Mouse (Mus musculus): ENCODE data around the gene Sptssb. TPM values are rescaled to one million over a fixed set of nuclear protein-coding genes. Genes with fewer than 3 reads are reported as not detected.

The Sptssb gene
- polyA plus RNA-seq, 2 experiments, result 0.31 to 0.51 TPM

DNA sequence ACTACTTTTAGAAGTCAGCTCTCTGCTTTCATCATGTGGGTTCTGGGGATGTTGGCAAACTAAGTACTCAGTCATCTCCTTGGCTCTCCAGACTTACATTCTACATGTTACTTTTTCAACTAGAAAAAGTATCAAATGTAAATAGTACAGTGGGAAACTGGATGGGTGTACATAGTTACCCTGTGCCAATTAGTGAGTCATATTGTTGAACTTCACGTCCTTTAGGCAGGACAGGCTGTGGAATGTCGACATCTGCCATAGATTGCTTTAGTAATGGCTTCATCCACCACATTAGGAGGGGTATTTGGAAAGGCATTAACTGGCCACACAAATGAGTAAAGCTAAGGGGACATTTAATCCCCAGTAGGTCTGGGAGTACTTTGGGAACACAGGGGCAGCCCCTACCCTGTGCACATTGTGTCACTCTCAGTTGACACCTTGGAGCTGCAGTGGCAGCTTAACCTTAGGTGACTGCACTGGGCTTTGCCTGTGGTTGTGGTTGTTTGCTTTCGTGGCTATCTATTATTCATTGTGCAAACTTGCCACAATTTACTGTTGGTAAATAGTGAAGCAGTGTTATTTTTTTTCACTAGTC is 66.8 kb downstream of the Sptssb start:
- Histone ChIP-seq H3K27me3 (ENCODE audit: control insufficient read depth, insufficient read depth, low read length) (no peaks in the 10 kb centered on the region), H3K4me3 (ENCODE audit: insufficient read depth in 1 of 2, low read depth in 2 of 2, low read length in 2 of 2) (no peak overlapping the region), H3K9me3 (ENCODE audit: control insufficient read depth, low read length) (no peaks in the 10 kb centered on the region), H3K36me3 (replicated peaks; ENCODE audit: control insufficient read depth, insufficient read depth, low read depth) (no peaks in the 10 kb centered on the region), H3K4me2 (ENCODE audit: low read depth) (no peak overlapping the region), H3K4me1 (replicated peaks; ENCODE audit: control insufficient read depth in 2 of 2, insufficient read depth in 2 of 2, low read length in 1 of 2) (no peaks in the 10 kb centered on the region), H3K27ac (no peak overlapping the region), H3K9ac (replicated peaks) (no peak overlapping the region)
- ATAC-seq (ENCODE audit: insufficient read depth) (no peak), DNase-seq (ENCODE audit: low read depth in 3 of 3, low spot score in 3 of 3) (no peak)
- no peak for TF ChIP-seq CTCF (IDR thresholded peaks at IDR 0.05; ENCODE audit: low read depth)
- no peak for TF ChIP-seq EP300 (IDR thresholded peaks at IDR 0.05; ENCODE audit: low read depth)
- WGBS (ENCODE audit: insufficient replicate concordance), result 50% methylated on average over 3 of the region's 3 CpGs

DNA sequence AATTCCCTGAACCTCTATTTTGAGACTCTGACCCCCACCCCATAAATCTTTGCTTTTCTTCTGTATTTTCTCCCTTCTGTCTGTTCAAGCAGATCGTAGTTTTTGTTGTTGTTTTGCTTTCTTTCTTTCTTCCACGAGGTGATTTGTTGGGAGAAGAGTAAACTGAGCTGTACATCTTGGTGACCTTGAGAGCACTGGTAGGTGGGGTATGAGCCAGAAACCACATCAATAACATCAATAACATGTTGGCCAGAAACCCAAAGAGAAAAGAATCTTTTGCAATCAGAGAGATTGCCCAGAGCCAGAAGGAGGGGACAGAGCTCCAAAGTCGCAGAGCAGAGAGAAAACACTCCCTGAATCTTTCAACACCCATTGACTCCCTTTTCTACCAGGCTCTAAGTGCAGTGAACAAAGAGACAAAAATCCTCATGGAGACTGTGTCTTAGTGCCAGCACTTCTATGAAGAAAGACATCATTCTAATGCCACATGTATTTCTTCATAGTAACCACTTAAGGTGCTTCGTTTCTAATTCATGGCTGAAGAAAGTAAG is 80.4 kb downstream of the Sptssb start:
- DNase-seq (ENCODE audit: low read depth in 3 of 3, low spot score in 3 of 3), result no peak
- ATAC-seq (ENCODE audit: insufficient read depth), result no peak

DNA sequence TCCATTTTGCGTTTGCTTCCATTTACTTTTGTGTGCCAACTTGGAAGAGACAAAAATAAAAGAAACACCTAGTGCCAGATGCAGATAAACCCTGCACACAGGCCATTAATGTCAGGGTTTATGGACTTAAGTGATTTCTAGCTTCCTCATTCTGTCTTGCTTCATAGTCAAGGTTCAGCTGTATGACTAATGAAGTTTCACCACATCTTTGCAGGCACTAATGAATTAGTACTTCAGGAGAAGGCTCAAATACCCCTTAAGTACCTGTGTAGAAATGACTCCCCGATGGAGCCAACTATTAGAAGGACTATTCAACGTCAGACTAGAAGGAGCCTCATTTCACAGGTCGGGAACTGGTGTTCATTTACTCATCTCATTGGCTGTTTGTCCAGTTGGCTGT is 86.4 kb downstream of the Sptssb start:
- Histone ChIP-seq H3K36me3 (replicated peaks; ENCODE audit: control insufficient read depth, insufficient read depth, low read depth) (no peaks in the 10 kb centered on the region), H3K4me2 (ENCODE audit: low read depth) (no peak overlapping the region), H3K27ac (no peak overlapping the region), H3K4me3 (ENCODE audit: insufficient read depth in 1 of 2, low read depth in 2 of 2, low read length in 2 of 2) (no peak overlapping the region), H3K27me3 (ENCODE audit: control insufficient read depth, insufficient read depth, low read length) (no peaks in the 10 kb centered on the region), H3K9me3 (ENCODE audit: control insufficient read depth, low read length) (no peaks in the 10 kb centered on the region), H3K9ac (replicated peaks) (no peak overlapping the region), H3K4me1 (replicated peaks; ENCODE audit: control insufficient read depth in 2 of 2, insufficient read depth in 2 of 2, low read length in 1 of 2) (no peaks in the 10 kb centered on the region)
- no peak for DNase-seq (ENCODE audit: low read depth in 3 of 3, low spot score in 3 of 3)
- no peak for ATAC-seq (ENCODE audit: insufficient read depth)
- 58% methylated on average over 4 of the region's 4 CpGs for WGBS (ENCODE audit: insufficient replicate concordance)
- no peak for TF ChIP-seq EP300 (IDR thresholded peaks at IDR 0.05; ENCODE audit: low read depth)
- TF ChIP-seq CTCF (IDR thresholded peaks at IDR 0.05; ENCODE audit: low read depth), result no peak

More for the DNA sequence above, 80.4 kb downstream of the Sptssb start:
- H3K4me1 ChIP-seq (replicated peaks; ENCODE audit: control insufficient read depth in 2 of 2, insufficient read depth in 2 of 2, low read length in 1 of 2), result no peaks in the 10 kb centered on the region
- TF ChIP-seq EP300 (IDR thresholded peaks at IDR 0.05; ENCODE audit: low read depth) (no peak), CTCF (IDR thresholded peaks at IDR 0.05; ENCODE audit: low read depth) (no peak)
- no peaks in the 10 kb centered on the region for H3K9me3 ChIP-seq (ENCODE audit: control insufficient read depth, low read length)
- H3K27ac ChIP-seq, result no peak overlapping the region
- H3K4me2 ChIP-seq (ENCODE audit: low read depth), result no peak overlapping the region
- H3K36me3 ChIP-seq (replicated peaks; ENCODE audit: control insufficient read depth, insufficient read depth, low read depth), result no peaks in the 10 kb centered on the region
- H3K4me3 ChIP-seq (ENCODE audit: insufficient read depth in 1 of 2, low read depth in 2 of 2, low read length in 2 of 2), result no peak overlapping the region
- 55% methylated on average over 4 of the region's 4 CpGs for WGBS (ENCODE audit: insufficient replicate concordance)
- no peaks in the 10 kb centered on the region for H3K27me3 ChIP-seq (ENCODE audit: control insufficient read depth, insufficient read depth, low read length)
- no peak overlapping the region for H3K9ac ChIP-seq (replicated peaks)

Other genes with a start within 250 kb of the Sptssb start
- 7.3 and 23.5 TPM in 2 replicates for gene Nmd3, start 138.0 kb downstream of the Sptssb start, polyA plus RNA-seq (2012; rRNA removed)
- gene Nmd3, start 138.0 kb downstream of the Sptssb start, polyA plus RNA-seq (2014; fragmentation: Nextera tagmentation; extraction: Ambion mirVana), result 77.1 and 81.7 TPM in 2 replicates
- not detected in 2 replicates for gene Otol1, start 147.7 kb upstream of the Sptssb start, polyA plus RNA-seq (2012; rRNA removed)
- gene Otol1, start 147.7 kb upstream of the Sptssb start, polyA plus RNA-seq (2014; fragmentation: Nextera tagmentation; extraction: Ambion mirVana), result not detected in 2 replicates

Measured in liver, embryonic 14.5 days (tissue).